Mouse (Mus musculus): Measurements from ENCODE around the gene Faah.

DNA sequence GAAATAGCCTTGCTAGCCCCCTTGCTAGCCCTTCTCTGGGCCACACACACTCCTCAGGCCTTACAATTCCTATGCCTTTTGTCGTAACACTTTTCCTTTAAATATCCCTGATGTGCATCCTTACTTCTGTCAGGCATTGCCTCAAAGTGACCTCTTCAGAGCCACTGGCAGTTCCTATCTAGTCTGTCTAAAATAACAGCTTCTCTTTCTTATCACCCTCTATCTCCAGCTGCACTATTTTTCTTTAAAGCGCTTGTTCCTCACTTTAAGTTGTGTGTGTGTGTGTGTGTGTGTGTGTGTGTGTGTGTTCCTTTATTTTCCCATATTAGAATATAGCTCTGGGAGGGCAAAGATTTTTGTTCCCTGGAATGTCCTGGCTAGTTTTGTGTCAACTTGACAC is 28.9 kb upstream of the Faah start:
- no peak for TF ChIP-seq CTCF (IDR thresholded peaks at IDR 0.05)
- TF ChIP-seq EP300 (IDR thresholded peaks at IDR 0.05), result no peak
